Mouse (Mus musculus) kidney, adult 2 months (tissue): ENCODE data around the gene Per1.

Source experiments
- CTCF ChIP-seq: fragments of 200-500 bp; conservative IDR thresholded peaks from 2 replicates; pipeline ENCODE4 v1.5.1; 2011; ENCODE audit warnings: low read depth, mild to moderate bottlenecking, control low read depth, low read length, moderate library complexity, mixed read lengths; ENCODE audit not compliant: insufficient read depth, insufficient read length
- POLR2A ChIP-seq: fragments of 200-500 bp; IDR thresholded peaks from one replicate; pipeline ENCODE4 v1.6.1; 2011; ENCODE audit warnings: low read depth, low read length, control low read depth

- TF ChIP-seq POLR2A = no peak
- TF ChIP-seq CTCF = no peak
Observed at GRCm38 (mm10) chr11:69108223-69108622, 13.2 kb downstream of the Per1 start.
